Mouse (Mus musculus) G1E (cell line): ENCODE results near the gene Igsf21. TPM values are rescaled to one million over a fixed set of nuclear protein-coding genes. Genes with fewer than 3 reads are reported as not detected.

Source experiments
- ATAC-seq: 2 replicates; pipeline ENCODE4 v1.8.0; 2016; ENCODE audit warnings: mild to moderate bottlenecking; ENCODE audit not compliant: insufficient number of reproducible peaks, poor library complexity, low FRiP score, severe bottlenecking; ENCODE audit errors: extremely low read depth
- DNase-seq: peaks from one replicate; pipeline ENCODE4 v3.0.0; 2012; ENCODE audit warnings: low spot score
- H3K27me3 ChIP-seq: 2 replicates; pipeline ENCODE4 v1.6.1; 2012; ENCODE audit warnings: mild to moderate bottlenecking, low read length, inconsistent platforms; ENCODE audit not compliant: insufficient read depth
- H3K36me3 ChIP-seq: replicated peaks from 2 replicates; pipeline ENCODE3; 2012; ENCODE audit warnings: mild to moderate bottlenecking, inconsistent platforms
- H3K4me1 ChIP-seq: 2 replicates; pipeline ENCODE4 v1.6.1; 2012; ENCODE audit warnings: low read depth, low read length, inconsistent platforms, mixed read lengths; ENCODE audit not compliant: insufficient read depth
- H3K4me3 ChIP-seq: 2 replicates; pipeline ENCODE4 v1.5.1; 2012; ENCODE audit warnings: low read depth, mild to moderate bottlenecking, inconsistent platforms, low read length, moderate library complexity, mixed read lengths
- H3K9me3 ChIP-seq: replicated peaks from 2 replicates; pipeline ENCODE4 v1.6.1; 2012; ENCODE audit warnings: inconsistent platforms
- CTCF ChIP-seq: IDR thresholded peaks from 2 replicates; pipeline ENCODE4 v1.5.1; 2012; ENCODE audit warnings: low read depth, low read length, inconsistent platforms, mixed read lengths
- GATA1 ChIP-seq: IDR thresholded peaks from 2 replicates; pipeline ENCODE4 v1.6.1; 2012; ENCODE audit warnings: borderline replicate concordance, low read length, inconsistent platforms, mixed read lengths
- GATA2 ChIP-seq: IDR thresholded peaks from 2 replicates; pipeline ENCODE4 v1.6.1; 2012; ENCODE audit warnings: low read depth, low read length, inconsistent platforms, borderline replicate concordance
- POLR2AphosphoS5 ChIP-seq: IDR thresholded peaks from 2 replicates; pipeline ENCODE4 v1.6.1; 2012; ENCODE audit warnings: low read depth, low read length, inconsistent platforms; ENCODE audit not compliant: insufficient replicate concordance
- TAL1 ChIP-seq: conservative IDR thresholded peaks from 2 replicates; pipeline ENCODE4 v1.6.1; 2012; ENCODE audit warnings: low read depth, low read length, inconsistent platforms, mixed read lengths
- polyA plus RNA-seq: library from polyadenylated mRNA; stranded (reverse); fragments of >175 nt; gene quantifications from 2 replicates; pipeline ENCODE4 v1.2.3, GENCODE M21; 2012
- total RNA-seq, 2 experiments: library from RNA; stranded (forward) in 1 of 2; stranded (reverse) in 1 of 2; fragments of 200-1000 nt in 1 of 2; fragments of >200 nt in 1 of 2; fragmentation: Nextera tagmentation in 1 of 2; gene quantifications; 2 replicates each; pipeline ENCODE4 v1.2.3; 2014 to 2017

Gene Igsf21
- total and polyA plus RNA-seq, 3 experiments = not detected

- Histone ChIP-seq H3K36me3 (no peaks in the 10 kb centered on the region), H3K4me3 (no peak overlapping the region), H3K27me3 (no peaks in the 10 kb centered on the region), H3K9me3 (peaks cover 93% of the 10 kb centered on the region), H3K4me1 (no peaks in the 10 kb centered on the region)
- ATAC-seq (no peak), DNase-seq (no peak)
- TF ChIP-seq TAL1 (no peak), CTCF (no peak), GATA2 (no peak), POLR2AphosphoS5 (no peak), GATA1 (no peak)
These were observed 44.4 kb downstream of the Igsf21 start for GRCm38 (mm10) chr4:140202196-140202595.

- ATAC-seq (no peak), DNase-seq (no peak)
- no peaks in the 10 kb centered on the region for H3K27me3 ChIP-seq
- no peak for TF ChIP-seq GATA1
- H3K4me3 ChIP-seq = 0 out of 2 replicates have a peak overlapping the region, but pooled peaks have one; percentile 19
- no peaks in the 10 kb centered on the region for H3K36me3 ChIP-seq
- peaks cover 95% of the 10 kb centered on the region for H3K9me3 ChIP-seq
- H3K4me1 ChIP-seq = no peaks in the 10 kb centered on the region
These were observed 46.3 kb downstream of the Igsf21 start for GRCm38 (mm10) chr4:140200296-140200695.

- no peak for TF ChIP-seq GATA1
- TF ChIP-seq CTCF = no peak
- TF ChIP-seq POLR2AphosphoS5 = no peak
- no peak for TF ChIP-seq TAL1
- TF ChIP-seq GATA2 = no peak
- Histone ChIP-seq H3K9me3 (peaks cover 93% of the 10 kb centered on the region), H3K4me3 (no peak overlapping the region), H3K4me1 (no peaks in the 10 kb centered on the region), H3K27me3 (no peaks in the 10 kb centered on the region), H3K36me3 (no peaks in the 10 kb centered on the region)
- DNase-seq = no peak
- ATAC-seq = no peak
These were observed 49.9 kb downstream of the Igsf21 start for GRCm38 (mm10) chr4:140196717-140197116.

GRCm38 (mm10) chr4:140192276-140193002 lies 54.1 kb downstream of the Igsf21 start:
- no peak for DNase-seq
- Histone ChIP-seq H3K36me3 (no peaks in the 10 kb centered on the region), H3K4me3 (no peak overlapping the region), H3K9me3 (peaks cover 97% of the 10 kb centered on the region), H3K27me3 (no peaks in the 10 kb centered on the region), H3K4me1 (no peaks in the 10 kb centered on the region)
- ATAC-seq = no peak
- no peak for TF ChIP-seq TAL1
- no peak for TF ChIP-seq POLR2AphosphoS5
- no peak for TF ChIP-seq GATA2
- TF ChIP-seq CTCF = no peak
- no peak for TF ChIP-seq GATA1

DNA sequence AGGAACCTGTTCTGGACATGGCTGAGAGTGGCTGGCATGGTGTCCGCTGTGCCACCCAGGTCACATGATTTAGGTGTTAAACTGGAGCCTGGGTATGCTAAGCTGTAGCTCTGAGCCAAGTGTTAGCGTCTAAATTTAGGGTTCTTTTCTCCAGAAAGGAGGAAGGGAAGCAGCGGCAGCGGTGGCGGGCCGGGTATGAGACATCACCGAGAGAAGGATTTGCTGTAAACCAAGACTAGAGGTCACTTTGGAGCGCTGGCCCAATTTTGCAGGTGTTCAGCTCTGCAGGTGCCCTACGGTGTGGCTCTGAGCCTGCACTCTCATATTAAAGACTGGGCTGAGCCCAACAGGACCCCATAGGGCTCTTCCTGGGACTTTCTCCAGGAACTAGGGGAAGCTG lies 57.0 kb downstream of the Igsf21 start:
- no peaks in the 10 kb centered on the region for H3K36me3 ChIP-seq
- H3K9me3 ChIP-seq = peaks cover 99% of the 10 kb centered on the region
- TF ChIP-seq GATA2 (no peak), TAL1 (no peak), CTCF (no peak), POLR2AphosphoS5 (no peak), GATA1 (no peak)
- no peak overlapping the region; the same call in 1 of the 2 replicates for H3K4me3 ChIP-seq
- ATAC-seq = no peak
- no peaks in the 10 kb centered on the region for H3K4me1 ChIP-seq
- no peaks in the 10 kb centered on the region for H3K27me3 ChIP-seq
- DNase-seq = no peak

GRCm38 (mm10) chr4:140188626-140189025 lies 58.0 kb downstream of the Igsf21 start:
- DNase-seq (no peak), ATAC-seq (no peak)
- no peak overlapping the region for H3K4me3 ChIP-seq
- H3K4me1 ChIP-seq = no peaks in the 10 kb centered on the region
- peaks cover 99% of the 10 kb centered on the region for H3K9me3 ChIP-seq
- no peaks in the 10 kb centered on the region for H3K27me3 ChIP-seq
- no peak for TF ChIP-seq CTCF
- no peak for TF ChIP-seq GATA1
- TF ChIP-seq TAL1 = no peak
- no peak for TF ChIP-seq POLR2AphosphoS5
- no peak for TF ChIP-seq GATA2
- H3K36me3 ChIP-seq = no peaks in the 10 kb centered on the region
